Mouse (Mus musculus) cerebellum, postnatal 36 days (tissue): ENCODE measurements around the gene Cygb.
"Not testable (repeated sequence)": the region's sequence is repeated elsewhere in the genome, so short reads cannot be mapped to it uniquely, and the experiment has no call there.

Source experiments
- DNase-seq, 2 experiments: peaks; one replicate each; pipeline ENCODE4 v3.0.0; 2021 to 2022; ENCODE audit warnings: mixed read lengths in 2 of 2

Gene Cygb

DNA sequence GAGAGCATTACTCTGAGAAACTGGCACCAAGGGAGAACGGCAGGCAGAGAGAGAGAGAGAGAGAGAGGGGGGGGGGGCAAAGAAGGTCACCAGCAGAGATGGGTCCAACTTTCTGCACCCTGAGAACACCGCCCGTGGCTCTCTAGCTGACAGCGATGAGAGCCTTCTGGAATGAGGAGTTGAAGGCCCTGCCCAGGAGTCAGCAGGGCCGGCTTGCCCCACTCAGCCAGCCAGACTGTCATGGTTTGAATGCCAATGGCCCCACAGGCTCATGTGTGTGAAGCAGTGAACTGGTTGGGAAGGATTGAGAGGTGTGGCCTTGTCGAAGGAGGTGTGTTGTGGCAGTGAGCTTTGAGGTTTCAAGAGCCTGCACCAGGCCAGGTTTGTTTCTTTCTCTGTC lies 40.9 kb downstream of the Cygb start:
- DNase-seq, result no peak

DNA sequence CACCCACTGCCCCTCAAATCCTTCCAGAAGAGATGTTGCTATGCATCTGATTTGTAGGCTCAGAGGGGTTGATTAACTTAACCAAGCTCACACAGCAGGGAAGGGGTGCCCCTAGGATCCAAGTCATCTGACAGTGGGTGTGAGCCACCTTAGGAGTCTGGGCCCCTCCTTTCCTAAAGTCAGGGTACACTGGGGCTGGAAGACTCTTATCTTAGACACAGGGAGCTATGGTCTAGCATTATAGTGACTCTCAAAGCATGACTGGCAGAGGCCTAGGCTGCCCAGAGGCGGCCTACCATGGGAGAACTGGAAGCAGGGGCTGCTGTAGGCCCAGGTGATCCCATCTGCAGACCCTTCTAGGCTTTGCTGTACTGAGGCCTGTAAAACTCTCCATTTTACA lies 41.6 kb downstream of the Cygb start:
- no peak for DNase-seq

DNA sequence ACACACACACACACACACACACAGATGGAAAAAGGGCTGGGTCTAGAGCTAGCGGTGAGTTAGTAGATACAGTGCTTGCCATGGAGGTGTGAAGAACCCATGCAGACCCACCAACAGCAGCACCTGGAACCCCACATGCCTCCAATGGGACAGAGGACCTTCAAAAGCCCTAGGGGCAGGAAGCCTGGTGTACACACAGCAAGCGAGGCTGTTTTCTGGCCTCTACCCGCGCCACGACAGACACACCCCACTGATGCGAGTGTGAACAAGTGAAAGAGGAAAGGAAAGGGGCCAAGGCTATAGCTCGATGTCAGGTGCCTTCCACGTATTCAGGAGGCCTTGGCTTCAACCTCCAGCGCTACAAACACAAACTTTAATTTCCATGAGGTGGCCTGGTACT lies 42.2 kb downstream of the Cygb start:
- DNase-seq, result no peak

DNA sequence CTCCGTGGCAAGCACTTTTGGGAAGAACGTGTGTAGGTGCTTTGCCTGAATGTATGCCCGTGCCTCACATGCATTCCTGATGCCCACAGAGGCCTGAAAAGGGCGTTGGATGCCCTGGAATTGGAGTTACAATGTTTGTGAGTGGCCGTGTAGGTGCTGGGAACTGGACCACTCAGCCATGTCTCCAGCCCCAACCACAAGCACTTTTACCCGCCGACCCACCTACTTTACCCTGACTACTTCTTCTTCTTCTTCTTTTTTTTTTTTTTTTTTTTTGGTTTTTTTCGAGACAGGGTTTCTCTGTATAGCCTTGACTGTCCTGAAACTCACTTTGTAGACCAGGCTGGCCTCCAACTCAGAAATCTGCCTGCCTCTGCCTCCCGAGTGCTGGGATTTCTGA lies 42.9 kb downstream of the Cygb start:
- DNase-seq, result not testable (repeated sequence)

DNA sequence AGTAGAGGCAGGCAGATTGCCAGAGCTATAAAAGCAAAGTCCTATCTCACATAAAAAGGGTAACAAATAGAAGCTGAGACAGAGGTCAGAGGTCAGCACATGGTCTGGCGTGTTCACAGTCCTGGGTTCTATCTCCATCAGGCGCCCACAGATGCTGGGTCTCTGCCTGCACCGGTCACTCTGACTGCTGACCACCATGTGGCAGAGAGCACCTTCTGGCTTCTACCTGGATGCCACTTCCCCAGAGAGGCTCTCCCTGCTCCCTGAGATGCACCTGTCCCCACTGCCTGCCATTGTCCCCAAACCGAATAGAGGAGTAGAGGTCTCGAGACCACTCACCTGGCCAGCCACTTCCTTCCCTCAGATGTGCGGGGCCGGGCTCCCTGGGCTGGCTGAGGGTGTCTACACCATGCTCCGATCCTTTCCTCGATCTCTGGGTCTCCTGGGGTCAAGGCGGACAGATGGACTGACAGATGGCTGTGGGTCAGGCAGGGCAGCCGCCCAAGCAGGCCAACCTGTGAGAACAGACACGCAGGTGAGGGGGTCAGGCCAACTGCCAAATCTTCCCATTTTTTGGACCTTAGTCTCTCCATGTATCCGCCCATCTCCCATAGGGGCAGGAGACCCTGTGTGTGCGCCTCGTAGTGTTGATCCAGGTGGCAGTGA lies 44.0 kb downstream of the Cygb start:
- DNase-seq, result peak; percentile 95 to 98

DNA sequence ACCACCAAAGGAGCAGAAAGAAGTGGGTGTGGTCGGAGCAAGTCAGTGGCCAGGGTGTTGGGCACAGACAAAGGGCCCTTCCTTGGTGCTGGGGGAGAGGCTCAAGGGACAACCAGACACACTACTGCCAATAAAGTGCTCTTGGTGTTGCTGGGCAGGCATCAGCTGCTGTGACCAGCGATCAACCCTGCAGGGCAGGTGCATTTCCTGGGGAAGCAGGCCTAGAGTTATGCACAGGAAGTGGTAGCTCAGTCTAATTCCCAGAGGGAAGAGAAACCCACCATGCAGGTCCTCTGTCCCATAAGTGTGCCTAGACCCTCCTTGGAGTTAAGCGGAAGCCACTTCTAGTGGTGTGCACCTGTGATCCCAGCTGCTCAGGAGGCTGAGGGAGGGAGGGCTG lies 46.4 kb downstream of the Cygb start:
- DNase-seq, result no peak

DNA sequence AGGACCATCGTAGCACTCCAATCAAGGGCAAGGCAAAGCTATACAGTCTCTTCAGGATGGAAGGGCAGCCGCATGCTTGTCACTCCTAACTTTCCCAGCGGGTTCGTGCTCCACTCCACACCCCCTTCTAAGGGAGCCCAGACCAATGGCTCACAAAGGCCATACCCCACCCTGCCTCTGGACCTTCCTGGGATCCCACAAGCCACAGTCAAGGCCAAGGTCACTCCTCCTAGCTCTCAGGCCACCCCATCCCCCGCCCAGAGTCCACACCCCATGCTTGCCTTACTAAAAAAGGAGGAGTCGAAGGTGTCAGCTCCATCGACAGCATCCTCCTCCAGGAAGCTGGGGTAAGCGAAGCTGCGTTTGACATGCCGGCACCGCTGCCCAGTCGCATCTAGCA lies 50.0 kb downstream of the Cygb start:
- DNase-seq, result no peak

DNA sequence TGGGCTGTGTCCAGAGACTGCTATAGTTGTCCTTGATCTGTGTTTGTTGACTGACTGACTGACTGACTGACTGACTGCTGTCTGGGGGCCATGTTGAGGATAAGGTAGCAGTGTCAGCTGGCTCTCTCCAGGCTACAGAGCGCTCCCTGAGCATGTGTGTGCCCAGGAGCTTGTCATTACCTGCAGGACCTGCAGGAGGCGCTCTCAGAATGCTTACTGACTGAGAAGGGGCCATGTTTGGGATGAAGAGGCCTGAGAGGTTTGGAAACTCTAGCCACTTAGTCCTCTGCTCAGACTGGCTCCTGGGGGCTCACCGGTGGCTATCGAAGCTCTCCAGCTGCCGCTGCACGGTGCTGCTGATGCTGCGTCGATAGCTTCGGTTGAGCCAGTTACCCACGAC lies 50.8 kb downstream of the Cygb start:
- no peak for DNase-seq

DNA sequence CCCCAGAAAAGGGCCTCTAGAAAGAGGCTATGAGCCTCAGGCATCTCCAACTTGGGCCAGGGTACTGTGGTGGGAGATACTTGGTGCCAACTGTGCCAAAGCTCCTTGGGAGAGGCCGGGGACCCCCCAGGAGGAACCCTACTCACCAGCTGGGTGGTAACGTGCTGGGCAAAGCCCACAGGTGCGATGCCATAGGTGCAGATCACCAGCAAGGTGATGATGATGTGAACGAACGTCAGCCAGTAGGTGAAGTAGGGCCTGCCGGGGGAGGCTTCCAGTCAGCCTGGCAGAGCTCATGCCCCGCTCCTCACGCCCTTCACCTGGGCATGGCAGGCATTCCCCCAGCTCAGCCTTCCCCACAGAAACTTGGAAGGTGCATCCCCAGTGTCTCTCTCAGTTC lies 52.1 kb downstream of the Cygb start:
- DNase-seq, result no peak

DNA sequence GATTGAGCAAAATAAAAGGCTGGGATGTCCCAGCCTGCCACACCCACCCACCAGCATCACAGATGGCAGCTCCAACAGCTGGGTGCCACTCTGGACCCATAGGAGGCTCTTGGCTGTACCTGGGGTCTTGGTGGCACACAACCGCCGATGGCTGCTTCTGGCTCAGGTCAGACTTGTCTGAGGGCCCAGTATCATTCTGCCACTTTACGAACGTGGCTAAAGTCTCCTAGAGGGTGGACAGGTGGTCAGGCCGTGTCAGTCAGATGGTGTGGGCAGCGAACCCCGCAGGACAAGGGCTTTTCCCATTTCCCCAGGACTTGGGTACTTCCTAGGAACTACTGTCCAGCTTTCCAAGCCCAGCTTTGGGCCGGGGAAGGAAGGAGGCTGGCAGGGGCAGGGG lies 52.9 kb downstream of the Cygb start:
- DNase-seq, result peak in 1 of 2 experiments; percentile 45

DNA sequence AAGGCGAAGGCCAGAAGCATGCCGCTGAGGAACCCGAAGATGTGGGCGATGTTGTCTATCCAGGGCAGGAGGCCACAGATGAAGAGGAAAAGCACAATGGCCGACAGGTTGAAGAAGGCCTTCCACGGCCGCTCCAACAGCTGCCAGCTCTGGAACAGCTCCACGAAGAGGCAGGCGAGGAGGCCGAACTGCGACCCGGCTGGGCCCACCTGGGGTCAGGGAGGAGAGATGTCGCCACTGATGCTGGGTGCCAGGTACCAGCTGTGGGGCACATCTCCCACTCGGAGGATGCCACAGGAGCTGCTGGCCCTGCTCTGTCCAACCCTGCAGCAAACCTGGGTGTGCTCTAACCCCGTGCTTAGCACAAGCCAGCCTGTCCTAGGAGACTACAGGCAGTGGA lies 54.9 kb downstream of the Cygb start:
- DNase-seq, result no peak

DNA sequence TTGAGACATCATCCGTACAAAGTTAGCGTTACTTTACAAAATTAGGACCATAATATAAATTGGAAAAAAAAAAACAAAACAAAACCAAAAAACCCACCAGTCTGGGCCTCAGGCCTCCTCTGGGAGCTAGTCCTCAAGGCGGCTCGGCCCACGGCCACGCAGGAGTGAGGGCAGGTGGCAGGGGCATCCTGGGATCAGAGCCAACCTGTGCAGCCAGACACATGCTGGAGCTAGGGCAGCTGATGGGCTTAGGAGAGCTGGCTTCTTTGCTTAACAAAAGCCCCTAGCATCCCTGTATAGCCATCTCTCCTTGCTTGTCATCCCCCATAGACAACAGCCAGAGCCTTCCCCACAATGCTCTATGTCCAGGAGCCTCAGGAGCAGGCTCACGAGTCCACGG lies 55.9 kb downstream of the Cygb start:
- DNase-seq, result peak in 1 of 2 experiments; percentile 45

DNA sequence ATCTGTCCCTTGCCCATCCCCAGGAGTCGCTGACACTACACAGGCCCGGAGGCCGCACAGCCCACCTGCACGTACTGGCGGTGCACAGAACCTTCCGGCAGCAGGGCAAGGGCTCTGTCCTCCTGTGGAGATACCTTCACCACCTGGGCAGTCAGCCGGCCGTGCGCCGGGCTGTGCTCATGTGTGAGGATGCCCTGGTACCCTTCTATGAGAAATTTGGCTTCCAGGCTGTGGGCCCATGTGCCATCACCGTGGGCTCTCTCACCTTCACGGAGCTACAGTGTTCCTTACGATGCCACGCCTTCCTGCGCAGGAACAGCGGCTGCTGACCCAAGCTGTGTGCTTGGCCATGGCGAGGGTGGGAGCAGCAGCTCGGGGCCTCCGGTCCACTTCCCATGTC lies 57.3 kb downstream of the Cygb start:
- no peak for DNase-seq
